Mouse (Mus musculus): ENCODE data around the gene Hist3h2a. TPM values are rescaled to one million over a fixed set of nuclear protein-coding genes. Genes with fewer than 3 reads are reported as not detected.

Gene Hist3h2a
- polyA plus RNA-seq, 1 experiment, result 24.4 TPM

GRCm38 (mm10) chr11:58944136-58944535 is 10.3 kb upstream of the Hist3h2a start:
- H3K4me2 ChIP-seq (ENCODE audit: low read depth), result no peak overlapping the region
- no peaks in the 10 kb centered on the region for H3K36me3 ChIP-seq (ENCODE audit: control insufficient read depth, insufficient read depth)
- TF ChIP-seq USF1 (IDR thresholded peaks at IDR 0.05; ENCODE audit: low read depth), result no peak
- no peak for TF ChIP-seq SRF (IDR thresholded peaks at IDR 0.05; ENCODE audit: control insufficient read depth, insufficient read length, low read depth)
- TF ChIP-seq POLR2AphosphoS2 (IDR thresholded peaks at IDR 0.05; ENCODE audit: insufficient read length, low read depth), result no peak
- TF ChIP-seq MYOD1 (IDR thresholded peaks at IDR 0.05; ENCODE audit: control insufficient read depth in 1 of 3, insufficient read length in 2 of 3, low read depth in 2 of 3), result no peak
- no peak for TF ChIP-seq TCF3 (IDR thresholded peaks at IDR 0.05; ENCODE audit: insufficient read length, low read depth)
- TF ChIP-seq CEBPB (IDR thresholded peaks at IDR 0.05; ENCODE audit: insufficient read depth, poor library complexity, severe bottlenecking), result no peak
- TF ChIP-seq REST (IDR thresholded peaks at IDR 0.05; ENCODE audit: insufficient read depth, insufficient read length), result no peak
- TF ChIP-seq E2F4 (IDR thresholded peaks at IDR 0.05; ENCODE audit: insufficient read depth), result no peak
- no peak for TF ChIP-seq MYOG (IDR thresholded peaks at IDR 0.05; ENCODE audit: control insufficient read depth in 1 of 3, insufficient read depth in 1 of 3, insufficient read length in 2 of 3, low read depth in 2 of 3)
- no peak for TF ChIP-seq MAX (IDR thresholded peaks at IDR 0.05; ENCODE audit: low read depth)
- TF ChIP-seq POLR2A (IDR thresholded peaks at IDR 0.05; ENCODE audit: insufficient read length, low read depth), result no peak
- no peak for TF ChIP-seq TCF12 (IDR thresholded peaks at IDR 0.05; ENCODE audit: insufficient read depth, poor library complexity, severe bottlenecking)
- peaks cover 30% of the 10 kb centered on the region for H3K27me3 ChIP-seq (ENCODE audit: control insufficient read depth, insufficient read depth, insufficient read length)
- H3K79me2 ChIP-seq (ENCODE audit: control insufficient read depth, insufficient read depth), result no peaks in the 10 kb centered on the region
- no peak overlapping the region for H3ac ChIP-seq (ENCODE audit: control insufficient read depth, insufficient read length)
- no peak overlapping the region for H3K4me3 ChIP-seq

- peaks cover 35% of the 10 kb centered on the region for H3K27me3 ChIP-seq (ENCODE audit: control insufficient read depth, insufficient read depth, insufficient read length)
- TF ChIP-seq USF1 (IDR thresholded peaks at IDR 0.05; ENCODE audit: low read depth), result no peak
- no peak for TF ChIP-seq MYOD1 (IDR thresholded peaks at IDR 0.05; ENCODE audit: control insufficient read depth in 1 of 3, insufficient read length in 2 of 3, low read depth in 2 of 3)
- TF ChIP-seq CEBPB (IDR thresholded peaks at IDR 0.05; ENCODE audit: insufficient read depth, poor library complexity, severe bottlenecking), result no peak
- TF ChIP-seq REST (IDR thresholded peaks at IDR 0.05; ENCODE audit: insufficient read depth, insufficient read length), result no peak
- H3K79me2 ChIP-seq (ENCODE audit: control insufficient read depth, insufficient read depth), result no peaks in the 10 kb centered on the region
- H3ac ChIP-seq (ENCODE audit: control insufficient read depth, insufficient read length), result no peak overlapping the region
- H3K4me3 ChIP-seq, result no peak overlapping the region
- no peak overlapping the region for H3K4me2 ChIP-seq (ENCODE audit: low read depth)
- no peaks in the 10 kb centered on the region for H3K36me3 ChIP-seq (ENCODE audit: control insufficient read depth, insufficient read depth)
These were observed 7.2 kb upstream of the Hist3h2a start for GRCm38 (mm10) chr11:58947306-58947705.

GRCm38 (mm10) chr11:58947798-58948528 is 6.5 kb upstream of the Hist3h2a start:
- Histone ChIP-seq H3K4me2 (ENCODE audit: low read depth) (no peak overlapping the region), H3K79me2 (ENCODE audit: control insufficient read depth, insufficient read depth) (no peaks in the 10 kb centered on the region), H3K4me3 (no peak overlapping the region), H3K27me3 (ENCODE audit: control insufficient read depth, insufficient read depth, insufficient read length) (peaks cover 31% of the 10 kb centered on the region), H3K36me3 (ENCODE audit: control insufficient read depth, insufficient read depth) (no peaks in the 10 kb centered on the region), H3ac (ENCODE audit: control insufficient read depth, insufficient read length) (no peak overlapping the region)
- TF ChIP-seq SRF (IDR thresholded peaks at IDR 0.05; ENCODE audit: control insufficient read depth, insufficient read length, low read depth), result no peak
- no peak for TF ChIP-seq USF1 (IDR thresholded peaks at IDR 0.05; ENCODE audit: low read depth)
- no peak for TF ChIP-seq POLR2A (IDR thresholded peaks at IDR 0.05; ENCODE audit: insufficient read length, low read depth)
- TF ChIP-seq TCF3 (IDR thresholded peaks at IDR 0.05; ENCODE audit: insufficient read length, low read depth), result no peak
- no peak for TF ChIP-seq TCF12 (IDR thresholded peaks at IDR 0.05; ENCODE audit: insufficient read depth, poor library complexity, severe bottlenecking)
- no peak for TF ChIP-seq MYOD1 (IDR thresholded peaks at IDR 0.05; ENCODE audit: control insufficient read depth in 1 of 3, insufficient read length in 2 of 3, low read depth in 2 of 3)
- no peak for TF ChIP-seq MAX (IDR thresholded peaks at IDR 0.05; ENCODE audit: low read depth)
- no peak for TF ChIP-seq CEBPB (IDR thresholded peaks at IDR 0.05; ENCODE audit: insufficient read depth, poor library complexity, severe bottlenecking)
- no peak for TF ChIP-seq REST (IDR thresholded peaks at IDR 0.05; ENCODE audit: insufficient read depth, insufficient read length)
- TF ChIP-seq E2F4 (IDR thresholded peaks at IDR 0.05; ENCODE audit: insufficient read depth), result no peak
- no peak for TF ChIP-seq POLR2AphosphoS2 (IDR thresholded peaks at IDR 0.05; ENCODE audit: insufficient read length, low read depth)
- no peak for TF ChIP-seq MYOG (IDR thresholded peaks at IDR 0.05; ENCODE audit: control insufficient read depth in 1 of 3, insufficient read depth in 1 of 3, insufficient read length in 2 of 3, low read depth in 2 of 3)

GRCm38 (mm10) chr11:58948542-58949479 is 5.7 kb upstream of the Hist3h2a start, which contains the start of gene Hist3h2ba:
TSS of gene Hist3h2ba (plus strand) at chr11:58948920.
- TF ChIP-seq USF1 (IDR thresholded peaks at IDR 0.05; ENCODE audit: low read depth) (no peak), POLR2A (IDR thresholded peaks at IDR 0.05; ENCODE audit: insufficient read length, low read depth) (peak; percentile 35)
- no peaks in the 10 kb centered on the region for H3K36me3 ChIP-seq (ENCODE audit: control insufficient read depth, insufficient read depth)
- peak within 1 kb of the TSS; percentile 69 for H3K4me2 ChIP-seq (ENCODE audit: low read depth)
- H3K4me3 ChIP-seq, result no peak within 1 kb of the TSS
- H3K27me3 ChIP-seq (ENCODE audit: control insufficient read depth, insufficient read depth, insufficient read length), result peaks cover 31% of the 10 kb centered on the region
- H3ac ChIP-seq (ENCODE audit: control insufficient read depth, insufficient read length), result no peak within 1 kb of the TSS
- no peaks in the 10 kb centered on the region for H3K79me2 ChIP-seq (ENCODE audit: control insufficient read depth, insufficient read depth)

Data from myocyte (in vitro differentiated cells).